Mouse (Mus musculus): ENCODE data around the gene Gm37240.

- no peak for TF ChIP-seq POLR2A (IDR thresholded peaks at IDR 0.05; ENCODE audit: insufficient read depth, low read length)
- no peak for TF ChIP-seq CTCF (IDR thresholded peaks at IDR 0.05; ENCODE audit: low read depth, low read length)
- TF ChIP-seq EP300 (IDR thresholded peaks at IDR 0.05; ENCODE audit: insufficient read depth, low read depth, low read length): no peak
Measured at GRCm38 (mm10) chr3:85356373-85356772, 530.9 kb downstream of the Gm37240 start.

All from ES-Bruce4 (cell line).